Mouse (Mus musculus): ENCODE results near the gene Adamts2.

- TF ChIP-seq POLR2A (IDR thresholded peaks at IDR 0.05; ENCODE audit: low read depth, low read length): no peak
- no peak for TF ChIP-seq CTCF (IDR thresholded peaks at IDR 0.05; ENCODE audit: extremely low read depth, insufficient read length, insufficient replicate concordance, low read depth, low read length)
Observed at GRCm38 (mm10) chr11:50739453-50739852, 137.6 kb downstream of the Adamts2 start.
